Mouse (Mus musculus) limb, embryonic 12.5 days (tissue): ENCODE measurements around the gene Coil. TPM values are rescaled to one million over a fixed set of nuclear protein-coding genes. Genes with fewer than 3 reads are reported as not detected.
"Not testable (repeated sequence)": the region's sequence is repeated elsewhere in the genome, so short reads cannot be mapped to it uniquely, and the experiment has no call there.

ENCODE experiments used
- ATAC-seq: fragments of 200-750 bp; cut with Nextera tagmentation; 2 replicates; pipeline ENCODE4 v1.8.0; 2017; ENCODE audit warnings: low read depth, moderate TSS enrichment; ENCODE audit not compliant: insufficient number of reproducible peaks, insufficient read depth, low FRiP score, low TSS enrichment
- H3K27ac ChIP-seq: fragments of 300-500 bp; sonication (generic); 2 replicates; pipeline ENCODE4 v1.5.1; 2016; ENCODE audit warnings: mild to moderate bottlenecking, moderate library complexity
- H3K27me3 ChIP-seq: fragments of 300-500 bp; sonication (generic); 2 replicates; pipeline ENCODE4 v1.6.1; 2016; ENCODE audit warnings: mild to moderate bottlenecking, moderate library complexity
- H3K36me3 ChIP-seq: fragments of 300-500 bp; sonication (generic); 2 replicates; pipeline ENCODE4 v1.6.1; 2016; ENCODE audit warnings: mild to moderate bottlenecking, moderate library complexity
- H3K4me1 ChIP-seq: fragments of 300-500 bp; sonication (generic); replicated peaks from 2 replicates; pipeline ENCODE4 v1.6.1; 2016
- H3K4me2 ChIP-seq: fragments of 300-500 bp; sonication (generic); 2 replicates; pipeline ENCODE4 v1.6.1; 2016; ENCODE audit warnings: mild to moderate bottlenecking, moderate library complexity
- H3K4me3 ChIP-seq: fragments of 300-500 bp; sonication (generic); replicated peaks from 2 replicates; pipeline ENCODE4 v1.5.1; 2016; ENCODE audit warnings: mild to moderate bottlenecking
- H3K9ac ChIP-seq: fragments of 300-500 bp; sonication (generic); replicated peaks from 2 replicates; pipeline ENCODE4 v1.6.1; 2016; ENCODE audit warnings: mild to moderate bottlenecking, moderate library complexity
- H3K9me3 ChIP-seq: fragments of 300-500 bp; sonication (generic); 2 replicates; pipeline ENCODE4 v1.6.1; 2016; ENCODE audit warnings: mild to moderate bottlenecking, moderate library complexity
- WGBS: fragments of 180-500 bp; shearing (Covaris S2); methylation state at CpG from one replicate; pipeline ENCODE4 v1.1.7; 2016; 5-methylcytosine and 5-hydroxymethylcytosine counted together
- polyA plus RNA-seq: library from polyadenylated mRNA; unstranded; fragments of >200 nt; fragmentation: Nextera tagmentation; extraction: Ambion mirVana; gene quantifications from 2 replicates; pipeline ENCODE4 v1.2.1, GENCODE M21; 2016

Coil gene
- polyA plus RNA-seq, 1 experiment from 2014 or later: 31.7 TPM

- WGBS: 92% methylated on average over 3 of the region's 3 CpGs
- no peak for ATAC-seq
- Histone ChIP-seq H3K27me3 (no peaks in the 10 kb centered on the region), H3K4me3 (no peak overlapping the region), H3K36me3 (no peaks in the 10 kb centered on the region), H3K27ac (no peak overlapping the region), H3K9ac (no peak overlapping the region), H3K9me3 (no peaks in the 10 kb centered on the region), H3K4me2 (no peak overlapping the region), H3K4me1 (0 out of 2 replicates have a peak, but pooled peaks cover 8% of the 10 kb centered on the region)
Observed at GRCm38 (mm10) chr11:89026117-89026516, 56.1 kb downstream of the Coil start.

GRCm38 (mm10) chr11:89027955-89028361 is 57.9 kb downstream of the Coil start:
- ATAC-seq: no peak
- no peak overlapping the region for H3K9ac ChIP-seq
- no peaks in the 10 kb centered on the region for H3K36me3 ChIP-seq
- no peak overlapping the region for H3K4me3 ChIP-seq
- H3K27me3 ChIP-seq: no peaks in the 10 kb centered on the region
- H3K4me1 ChIP-seq: 0 out of 2 replicates have a peak, but pooled peaks cover 8% of the 10 kb centered on the region
- H3K9me3 ChIP-seq: no peaks in the 10 kb centered on the region
- H3K27ac ChIP-seq: no peak overlapping the region
- H3K4me2 ChIP-seq: no peak overlapping the region
- 77% methylated on average over 10 of the region's 10 CpGs for WGBS

GRCm38 (mm10) chr11:89028871-89029405 is 58.9 kb downstream of the Coil start:
- Histone ChIP-seq H3K4me3 (no peak overlapping the region), H3K27me3 (no peaks in the 10 kb centered on the region), H3K9me3 (no peaks in the 10 kb centered on the region), H3K9ac (no peak overlapping the region), H3K36me3 (no peaks in the 10 kb centered on the region), H3K4me2 (no peak overlapping the region), H3K27ac (no peak overlapping the region), H3K4me1 (0 out of 2 replicates have a peak, but pooled peaks cover 8% of the 10 kb centered on the region)
- ATAC-seq: no peak
- WGBS: 55% methylated on average over 10 of the region's 10 CpGs

GRCm38 (mm10) chr11:89030552-89030951 is 60.5 kb downstream of the Coil start:
- WGBS: 86% methylated on average over 6 of the region's 6 CpGs
- Histone ChIP-seq H3K27ac (no peak overlapping the region), H3K27me3 (no peaks in the 10 kb centered on the region), H3K4me3 (no peak overlapping the region), H3K4me1 (no peaks in the 10 kb centered on the region), H3K9me3 (no peaks in the 10 kb centered on the region), H3K36me3 (no peaks in the 10 kb centered on the region), H3K4me2 (no peak overlapping the region), H3K9ac (no peak overlapping the region)
- ATAC-seq: no peak

- WGBS: 73% methylated on average over 1 of the region's 1 CpGs
- ATAC-seq: no peak
- Histone ChIP-seq H3K4me1 (no peaks in the 10 kb centered on the region), H3K27ac (no peak overlapping the region), H3K36me3 (peaks cover 2% of the 10 kb centered on the region; the same call in 1 of the 2 replicates), H3K4me3 (no peak overlapping the region), H3K9ac (no peak overlapping the region), H3K27me3 (no peaks in the 10 kb centered on the region), H3K4me2 (no peak overlapping the region), H3K9me3 (no peaks in the 10 kb centered on the region)
Observed at GRCm38 (mm10) chr11:89031189-89031588, 61.1 kb downstream of the Coil start.

- peaks cover 25% of the 10 kb centered on the region for H3K36me3 ChIP-seq
- no peaks in the 10 kb centered on the region for H3K4me1 ChIP-seq
- no peak for ATAC-seq
- H3K27me3 ChIP-seq: no peaks in the 10 kb centered on the region
- no peak overlapping the region for H3K4me2 ChIP-seq
- no peak overlapping the region for H3K4me3 ChIP-seq
- H3K9ac ChIP-seq: no peak overlapping the region
- H3K9me3 ChIP-seq: no peaks in the 10 kb centered on the region
- H3K27ac ChIP-seq: no peak overlapping the region
Observed at GRCm38 (mm10) chr11:89034592-89034991, 64.5 kb downstream of the Coil start.

GRCm38 (mm10) chr11:89035552-89035951 is 65.5 kb downstream of the Coil start:
- Histone ChIP-seq H3K27ac (no peak overlapping the region), H3K9me3 (no peaks in the 10 kb centered on the region), H3K4me2 (no peak overlapping the region), H3K9ac (no peak overlapping the region), H3K36me3 (peaks cover 35% of the 10 kb centered on the region), H3K27me3 (no peaks in the 10 kb centered on the region), H3K4me3 (no peak overlapping the region), H3K4me1 (no peaks in the 10 kb centered on the region)
- ATAC-seq: no peak
- 85% methylated on average over 3 of the region's 3 CpGs for WGBS

- Histone ChIP-seq H3K9ac (no peak overlapping the region), H3K36me3 (peaks cover 61% of the 10 kb centered on the region), H3K27ac (no peak overlapping the region), H3K9me3 (no peaks in the 10 kb centered on the region), H3K4me3 (no peak overlapping the region), H3K27me3 (no peaks in the 10 kb centered on the region), H3K4me2 (no peak overlapping the region), H3K4me1 (no peaks in the 10 kb centered on the region)
- no peak for ATAC-seq
- WGBS: 96% methylated on average over 6 of the region's 6 CpGs
Observed at GRCm38 (mm10) chr11:89038496-89038895, 68.4 kb downstream of the Coil start.

- no peaks in the 10 kb centered on the region for H3K27me3 ChIP-seq
- no peak overlapping the region for H3K4me2 ChIP-seq
- no peaks in the 10 kb centered on the region for H3K4me1 ChIP-seq
- H3K9ac ChIP-seq: no peak overlapping the region
- no peak overlapping the region for H3K4me3 ChIP-seq
- peaks cover 69% of the 10 kb centered on the region for H3K36me3 ChIP-seq
- WGBS: 45% methylated on average over 3 of the region's 3 CpGs
- H3K9me3 ChIP-seq: no peaks in the 10 kb centered on the region
- H3K27ac ChIP-seq: no peak overlapping the region
- ATAC-seq: no peak
Observed at GRCm38 (mm10) chr11:89039325-89039724, 69.3 kb downstream of the Coil start.

- 89% methylated on average over 6 of the region's 7 CpGs for WGBS
- peaks cover 85% of the 10 kb centered on the region for H3K36me3 ChIP-seq
- not testable (repeated sequence) for H3K27ac ChIP-seq
Observed at GRCm38 (mm10) chr11:89041073-89041472, 71.0 kb downstream of the Coil start.

More at GRCm38 (mm10) chr11:89041073-89041472, 71.0 kb downstream of the Coil start:
- not testable (repeated sequence) for H3K9ac ChIP-seq, H3K4me3 ChIP-seq, ATAC-seq, H3K4me2 ChIP-seq, H3K9me3 ChIP-seq, H3K4me1 ChIP-seq, H3K27me3 ChIP-seq
